Mouse (Mus musculus) gonadal fat pad, adult 2 months (tissue): Measurements from ENCODE around the gene Ubxn7. TPM values are rescaled to one million over a fixed set of nuclear protein-coding genes. Genes with fewer than 3 reads are reported as not detected.
"Not testable (repeated sequence)": the region's sequence is repeated elsewhere in the genome, so short reads cannot be mapped to it uniquely, and the experiment has no call there.

ENCODE experiments used
- DNase-seq: peaks from one replicate; pipeline ENCODE4 v3.0.0-alpha.2; 2012; ENCODE audit warnings: low read depth
- polyA plus RNA-seq: library from polyadenylated mRNA; depleted of rRNA; stranded (reverse); fragments of >200 nt; gene quantifications from 2 replicates; pipeline ENCODE4 v1.2.3, GENCODE M21; 2012; rRNA removed

Ubxn7 gene
- 10.9 and 22.6 TPM in 2 replicates for polyA plus RNA-seq

GRCm38 (mm10) chr16:32332040-32332555, at the start of gene Ubxn7:
TSS of gene Ubxn7 (plus strand) at chr16:32332257.
- no peak for DNase-seq

- DNase-seq, result no peak
Measured at GRCm38 (mm10) chr16:32282608-32283007, 49.4 kb upstream of the Ubxn7 start.

GRCm38 (mm10) chr16:32291821-32292220, 40.2 kb upstream of the Ubxn7 start:
- DNase-seq, result no peak

- DNase-seq, result not testable (repeated sequence)
Measured at GRCm38 (mm10) chr16:32299617-32300016, 32.4 kb upstream of the Ubxn7 start.

- no peak for DNase-seq
Measured at GRCm38 (mm10) chr16:32303046-32303445, 29.0 kb upstream of the Ubxn7 start.

- no peak for DNase-seq
Measured at GRCm38 (mm10) chr16:32303886-32304285, 28.2 kb upstream of the Ubxn7 start.

- DNase-seq, result no peak
Measured at GRCm38 (mm10) chr16:32311970-32312369, 20.1 kb upstream of the Ubxn7 start.

GRCm38 (mm10) chr16:32312386-32312785, 19.7 kb upstream of the Ubxn7 start:
- DNase-seq, result no peak

- no peak for DNase-seq
Measured at GRCm38 (mm10) chr16:32312859-32313258, 19.2 kb upstream of the Ubxn7 start.

- DNase-seq, result no peak
Measured at GRCm38 (mm10) chr16:32316601-32317000, 15.5 kb upstream of the Ubxn7 start.

GRCm38 (mm10) chr16:32323953-32324352, 8.1 kb upstream of the Ubxn7 start:
- DNase-seq, result no peak

GRCm38 (mm10) chr16:32330876-32331670, 984 bp upstream of the Ubxn7 start:
- DNase-seq, result no peak

- DNase-seq, result no peak
Measured at GRCm38 (mm10) chr16:32332556-32333511, 777 bp downstream of the Ubxn7 start.

- DNase-seq, result no peak
Measured at GRCm38 (mm10) chr16:32335146-32335545, 3.1 kb downstream of the Ubxn7 start.

- no peak for DNase-seq
Measured at GRCm38 (mm10) chr16:32336026-32336780, 4.1 kb downstream of the Ubxn7 start.

GRCm38 (mm10) chr16:32337001-32337400, 4.9 kb downstream of the Ubxn7 start:
- no peak for DNase-seq

- no peak for DNase-seq
Measured at GRCm38 (mm10) chr16:32340451-32340850, 8.4 kb downstream of the Ubxn7 start.

GRCm38 (mm10) chr16:32345521-32345920, 13.5 kb downstream of the Ubxn7 start:
- DNase-seq, result no peak

- no peak for DNase-seq
Measured at GRCm38 (mm10) chr16:32350776-32351175, 18.7 kb downstream of the Ubxn7 start.

- DNase-seq, result no peak
Measured at GRCm38 (mm10) chr16:32363530-32363929, 31.5 kb downstream of the Ubxn7 start.

- no peak for DNase-seq
Measured at GRCm38 (mm10) chr16:32371351-32371750, 39.3 kb downstream of the Ubxn7 start.

- DNase-seq, result no peak
Measured at GRCm38 (mm10) chr16:32379575-32379974, 47.5 kb downstream of the Ubxn7 start.
